Mouse (Mus musculus): ENCODE data around the gene Ccl25. TPM values are rescaled to one million over a fixed set of nuclear protein-coding genes. Genes with fewer than 3 reads are reported as not detected.
A peak's percentile ranks its signal among the peaks of the same experiment; 100 is the strongest.

The Ccl25 gene
- polyA plus RNA-seq, 1 experiment, result 17.2 TPM

- TF ChIP-seq POLR2A (IDR thresholded peaks at IDR 0.05; ENCODE audit: borderline replicate concordance, insufficient read depth, low read length) (no peak), CTCF (IDR thresholded peaks at IDR 0.05; ENCODE audit: borderline replicate concordance, insufficient read depth, low read depth, low read length) (no peak)
- no peak overlapping the region for H3K4me3 ChIP-seq (replicated peaks; ENCODE audit: insufficient read depth, low read depth, low read length)
- DNase-seq, result no peak
- H3K4me1 ChIP-seq (ENCODE audit: control insufficient read depth, insufficient read depth, low read length), result no peaks in the 10 kb centered on the region
- no peak overlapping the region for H3K27ac ChIP-seq (ENCODE audit: insufficient read depth, low read length)
- H3K27me3 ChIP-seq (ENCODE audit: control insufficient read depth, insufficient read depth, low read length), result no peaks in the 10 kb centered on the region; the same call in 1 of the 2 replicates
- WGBS, result 55% methylated on average over 3 of the region's 3 CpGs
Measured at GRCm38 (mm10) chr8:4359362-4359761, 34.4 kb downstream of the Ccl25 start.

DNA sequence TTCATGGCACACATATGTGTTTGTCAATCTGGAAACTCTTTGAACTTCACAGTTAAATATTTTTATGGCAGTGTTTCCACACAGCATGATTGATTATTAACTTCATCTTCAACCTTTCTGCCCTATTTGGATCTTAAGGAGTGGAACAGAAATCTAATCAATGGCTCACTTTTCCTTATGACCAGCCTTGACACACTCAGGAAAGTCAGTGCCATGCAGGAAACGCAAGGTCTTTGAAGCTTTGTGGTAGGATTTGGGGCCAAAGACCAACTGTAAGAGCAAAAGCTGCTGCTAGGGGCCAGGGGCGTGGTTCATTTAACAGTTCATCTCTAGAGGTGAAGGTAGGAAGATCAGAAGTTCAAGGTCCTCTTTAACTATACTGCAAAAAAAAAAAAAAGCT is 35.9 kb downstream of the Ccl25 start:
- H3K4me3 ChIP-seq (replicated peaks; ENCODE audit: insufficient read depth, low read depth, low read length), result no peak overlapping the region
- 93% methylated on average over 2 of the region's 2 CpGs for WGBS
- no peaks in the 10 kb centered on the region for H3K4me1 ChIP-seq (ENCODE audit: control insufficient read depth, insufficient read depth, low read length)
- no peak for TF ChIP-seq CTCF (IDR thresholded peaks at IDR 0.05; ENCODE audit: borderline replicate concordance, insufficient read depth, low read depth, low read length)
- no peak overlapping the region for H3K27ac ChIP-seq (ENCODE audit: insufficient read depth, low read length)
- no peak for DNase-seq
- H3K27me3 ChIP-seq (ENCODE audit: control insufficient read depth, insufficient read depth, low read length), result no peaks in the 10 kb centered on the region; the same call in 1 of the 2 replicates

DNA sequence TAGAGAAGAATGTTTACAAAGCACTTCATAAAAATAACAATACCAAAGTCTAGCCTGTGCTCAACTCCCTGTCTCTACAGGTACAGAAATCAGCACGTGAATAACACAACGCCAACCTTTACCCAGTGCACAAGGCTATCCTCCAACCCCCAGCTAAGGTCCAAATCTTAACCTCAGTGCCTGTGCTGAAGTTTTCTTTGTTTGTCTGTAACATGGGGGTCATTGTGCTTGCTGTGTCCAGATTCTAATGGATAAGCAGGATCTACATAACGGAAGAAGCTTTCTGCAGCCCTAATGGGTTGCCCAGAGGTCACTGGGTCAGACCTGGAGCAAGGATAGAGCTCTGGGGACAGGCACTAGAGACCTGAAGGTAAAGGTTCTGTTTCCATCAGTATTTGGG is 41.2 kb downstream of the Ccl25 start:
- Histone ChIP-seq H3K27me3 (ENCODE audit: control insufficient read depth, insufficient read depth, low read length) (no peaks in the 10 kb centered on the region), H3K4me1 (ENCODE audit: control insufficient read depth, insufficient read depth, low read length) (no peaks in the 10 kb centered on the region), H3K4me3 (replicated peaks; ENCODE audit: insufficient read depth, low read depth, low read length) (no peak overlapping the region), H3K27ac (ENCODE audit: insufficient read depth, low read length) (no peak overlapping the region)
- WGBS, result 89% methylated on average over 3 of the region's 3 CpGs
- TF ChIP-seq CTCF (IDR thresholded peaks at IDR 0.05; ENCODE audit: borderline replicate concordance, insufficient read depth, low read depth, low read length) (no peak), POLR2A (IDR thresholded peaks at IDR 0.05; ENCODE audit: borderline replicate concordance, insufficient read depth, low read length) (no peak)
- no peak for DNase-seq

DNA sequence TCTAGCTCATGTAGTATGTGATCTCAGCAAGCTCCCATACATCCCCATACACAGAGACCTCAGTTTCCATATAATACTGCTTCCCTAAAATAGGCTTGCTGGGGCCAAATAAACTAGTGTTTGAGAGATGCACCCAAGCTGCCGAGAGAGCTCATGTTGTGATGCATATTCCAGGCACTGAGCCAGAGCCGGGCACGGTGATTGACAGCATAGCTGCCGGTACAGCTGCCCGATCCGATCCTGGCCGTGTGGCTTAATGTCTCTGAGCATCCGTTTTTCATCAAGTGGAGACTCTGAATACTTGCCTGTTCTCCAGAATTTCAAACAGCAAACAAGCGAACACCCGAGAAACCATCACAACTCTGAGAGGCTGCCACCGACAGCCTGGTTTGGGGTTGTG is 42.8 kb downstream of the Ccl25 start:
- H3K27me3 ChIP-seq (ENCODE audit: control insufficient read depth, insufficient read depth, low read length), result no peaks in the 10 kb centered on the region
- H3K27ac ChIP-seq (ENCODE audit: insufficient read depth, low read length), result no peak overlapping the region
- no peak overlapping the region for H3K4me3 ChIP-seq (replicated peaks; ENCODE audit: insufficient read depth, low read depth, low read length)
- no peak for DNase-seq
- H3K4me1 ChIP-seq (ENCODE audit: control insufficient read depth, insufficient read depth, low read length), result no peaks in the 10 kb centered on the region
- TF ChIP-seq POLR2A (IDR thresholded peaks at IDR 0.05; ENCODE audit: borderline replicate concordance, insufficient read depth, low read length) (no peak), CTCF (IDR thresholded peaks at IDR 0.05; ENCODE audit: borderline replicate concordance, insufficient read depth, low read depth, low read length) (no peak)
- 12% methylated on average over 11 of the region's 11 CpGs for WGBS

- H3K4me3 ChIP-seq (replicated peaks; ENCODE audit: insufficient read depth, low read depth, low read length), result no peak overlapping the region
- no peaks in the 10 kb centered on the region for H3K27me3 ChIP-seq (ENCODE audit: control insufficient read depth, insufficient read depth, low read length)
- H3K27ac ChIP-seq (ENCODE audit: insufficient read depth, low read length), result no peak overlapping the region
- TF ChIP-seq POLR2A (IDR thresholded peaks at IDR 0.05; ENCODE audit: borderline replicate concordance, insufficient read depth, low read length) (no peak), CTCF (IDR thresholded peaks at IDR 0.05; ENCODE audit: borderline replicate concordance, insufficient read depth, low read depth, low read length) (no peak)
- no peak for DNase-seq
- H3K4me1 ChIP-seq (ENCODE audit: control insufficient read depth, insufficient read depth, low read length), result no peaks in the 10 kb centered on the region
- 94% methylated on average over 4 of the region's 4 CpGs for WGBS
Measured at GRCm38 (mm10) chr8:4368470-4368869, 43.5 kb downstream of the Ccl25 start.

DNA sequence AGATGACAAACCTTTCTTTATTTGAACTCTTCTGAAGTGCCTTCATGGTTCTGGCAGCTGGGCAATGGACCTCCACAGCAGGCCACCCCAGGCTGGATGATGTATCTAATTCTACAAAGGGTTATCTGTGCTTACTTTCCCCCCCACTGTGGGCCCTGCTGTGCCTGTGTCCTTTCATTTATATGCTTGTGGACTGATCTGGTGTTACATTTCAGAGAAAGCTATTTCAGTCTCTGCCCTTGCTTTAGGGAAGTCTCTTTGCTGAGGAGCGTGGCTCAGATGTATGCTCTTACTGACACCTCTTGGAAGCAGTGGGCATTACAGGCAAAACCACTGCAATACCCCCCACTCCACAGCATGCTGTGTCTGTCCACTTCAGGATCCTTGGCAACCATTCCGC is 45.1 kb downstream of the Ccl25 start:
- no peaks in the 10 kb centered on the region for H3K27me3 ChIP-seq (ENCODE audit: control insufficient read depth, insufficient read depth, low read length)
- H3K4me3 ChIP-seq (replicated peaks; ENCODE audit: insufficient read depth, low read depth, low read length), result no peak overlapping the region
- H3K27ac ChIP-seq (ENCODE audit: insufficient read depth, low read length), result no peak overlapping the region
- no peaks in the 10 kb centered on the region for H3K4me1 ChIP-seq (ENCODE audit: control insufficient read depth, insufficient read depth, low read length)
- DNase-seq, result no peak
- no peak for TF ChIP-seq POLR2A (IDR thresholded peaks at IDR 0.05; ENCODE audit: borderline replicate concordance, insufficient read depth, low read length)
- TF ChIP-seq CTCF (IDR thresholded peaks at IDR 0.05; ENCODE audit: borderline replicate concordance, insufficient read depth, low read depth, low read length), result peak; percentile 14; the same call in 1 of the 2 replicates
- WGBS, result 54% methylated on average over 2 of the region's 2 CpGs

- no peak overlapping the region for H3K4me3 ChIP-seq (replicated peaks; ENCODE audit: insufficient read depth, low read depth, low read length)
- H3K27me3 ChIP-seq (ENCODE audit: control insufficient read depth, insufficient read depth, low read length), result no peaks in the 10 kb centered on the region
- DNase-seq, result no peak
- no peak overlapping the region for H3K27ac ChIP-seq (ENCODE audit: insufficient read depth, low read length)
- WGBS, result 85% methylated on average over 2 of the region's 2 CpGs
- H3K4me1 ChIP-seq (ENCODE audit: control insufficient read depth, insufficient read depth, low read length), result no peaks in the 10 kb centered on the region
- no peak for TF ChIP-seq CTCF (IDR thresholded peaks at IDR 0.05; ENCODE audit: borderline replicate concordance, insufficient read depth, low read depth, low read length)
- no peak for TF ChIP-seq POLR2A (IDR thresholded peaks at IDR 0.05; ENCODE audit: borderline replicate concordance, insufficient read depth, low read length)
Measured at GRCm38 (mm10) chr8:4372657-4373056, 47.6 kb downstream of the Ccl25 start.

- TF ChIP-seq CTCF (IDR thresholded peaks at IDR 0.05; ENCODE audit: borderline replicate concordance, insufficient read depth, low read depth, low read length), result no peak
- TF ChIP-seq POLR2A (IDR thresholded peaks at IDR 0.05; ENCODE audit: borderline replicate concordance, insufficient read depth, low read length), result no peak
- DNase-seq, result no peak
- Histone ChIP-seq H3K4me1 (ENCODE audit: control insufficient read depth, insufficient read depth, low read length) (no peaks in the 10 kb centered on the region), H3K4me3 (replicated peaks; ENCODE audit: insufficient read depth, low read depth, low read length) (no peak overlapping the region), H3K27me3 (ENCODE audit: control insufficient read depth, insufficient read depth, low read length) (no peaks in the 10 kb centered on the region), H3K27ac (ENCODE audit: insufficient read depth, low read length) (no peak overlapping the region)
- WGBS, result 90% methylated on average over 2 of the region's 2 CpGs
Measured at GRCm38 (mm10) chr8:4401442-4401841, 76.4 kb downstream of the Ccl25 start.
